Mouse (Mus musculus) B cell, adult 2 months (primary cell): ENCODE measurements around the gene Dhx15.

Source experiments
- DNase-seq, 2 experiments: peaks; one replicate each; pipeline ENCODE4 v3.0.0; 2022

Gene Dhx15

DNA sequence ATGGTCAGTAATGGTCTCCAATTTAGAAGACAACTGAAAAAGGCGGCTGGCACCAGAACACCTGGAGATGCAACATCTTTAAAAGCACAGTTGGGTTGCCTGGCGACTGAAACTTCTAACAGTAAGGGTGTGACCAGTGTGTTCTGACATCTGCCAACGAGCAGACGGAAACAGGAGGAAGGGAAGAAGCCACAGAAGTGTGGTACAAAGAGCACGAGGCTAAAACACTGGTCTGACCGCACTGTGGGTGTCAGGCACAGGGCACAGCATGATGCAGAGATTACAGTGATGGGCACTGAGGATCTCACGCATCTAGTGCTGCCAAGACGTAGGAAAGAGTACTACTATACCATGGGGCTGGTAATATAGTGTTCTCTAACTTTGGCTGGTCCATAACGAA lies 48.4 kb downstream of the Dhx15 start:
- DNase-seq: peak in 1 of 2 experiments; percentile 9

DNA sequence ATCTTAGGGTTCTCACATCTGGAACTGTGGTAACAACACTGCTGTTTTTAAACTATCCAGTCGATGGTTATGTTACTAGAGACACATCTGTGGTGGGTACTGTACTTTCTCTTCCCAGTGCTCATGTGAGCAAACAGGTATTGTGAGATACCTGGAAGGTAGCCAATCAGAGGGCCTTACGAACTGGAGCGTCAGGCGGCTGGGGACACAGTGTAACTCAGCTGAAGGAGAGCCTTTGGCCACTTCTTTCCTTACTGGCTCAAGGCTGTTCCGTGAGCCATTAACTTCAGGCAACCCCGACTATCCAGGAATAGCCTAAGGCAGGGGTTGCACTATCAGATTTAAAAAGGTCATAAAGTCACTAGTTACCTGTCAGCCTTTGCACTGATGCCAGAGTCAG lies 51.5 kb downstream of the Dhx15 start:
- no peak for DNase-seq

DNA sequence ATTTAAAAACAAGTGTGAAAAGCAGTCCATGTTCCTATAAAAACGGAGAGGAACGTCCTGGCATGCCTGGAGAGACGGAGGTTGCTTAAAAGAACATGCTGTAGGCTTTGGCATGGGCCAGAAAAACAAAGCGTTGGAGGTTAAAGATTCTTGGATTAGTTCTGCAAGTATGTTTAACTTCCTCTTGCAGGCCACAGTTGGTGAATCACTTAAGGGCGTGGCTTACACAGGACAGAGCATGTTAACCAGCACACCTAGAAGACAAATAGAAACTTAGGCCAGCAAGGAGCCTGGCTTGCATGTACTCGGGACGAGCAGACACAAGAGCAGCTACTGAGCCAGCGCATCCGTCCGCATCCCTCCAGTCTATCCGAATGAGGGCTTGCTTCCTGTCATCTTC lies 52.2 kb downstream of the Dhx15 start:
- peak in 1 of 2 experiments; percentile 16 for DNase-seq

DNA sequence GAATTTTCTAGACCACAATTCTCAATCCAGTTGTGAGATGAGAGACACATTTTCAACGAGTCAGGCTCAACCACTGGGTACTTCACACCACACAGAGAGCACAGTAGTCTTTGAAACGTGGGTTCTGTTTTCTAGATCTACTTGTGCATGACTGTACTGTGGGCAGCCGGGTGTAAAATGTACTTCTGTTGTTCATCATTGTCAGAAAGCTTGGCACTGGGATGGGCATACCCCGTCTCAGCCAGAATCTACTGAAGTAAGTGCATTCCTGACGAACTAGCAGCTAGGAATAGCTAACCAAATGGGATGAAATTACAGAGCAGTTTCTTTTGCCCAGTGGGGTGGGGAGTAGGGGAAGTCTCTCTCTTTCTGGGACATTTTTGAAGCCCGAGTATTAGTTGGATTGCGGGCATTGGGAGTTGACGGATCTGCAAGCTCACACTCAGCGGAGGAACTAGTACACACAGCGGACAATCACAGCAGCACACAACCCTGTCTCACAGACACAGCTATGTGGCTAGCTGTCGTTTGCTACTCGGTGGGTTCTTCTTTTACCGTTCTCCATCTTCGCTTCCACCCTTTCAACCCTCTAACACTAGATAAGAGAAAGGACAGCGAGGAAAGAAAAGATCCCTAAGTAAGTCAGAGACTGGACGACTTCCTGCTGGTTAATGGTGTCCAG lies 54.7 kb downstream of the Dhx15 start:
- no peak for DNase-seq

DNA sequence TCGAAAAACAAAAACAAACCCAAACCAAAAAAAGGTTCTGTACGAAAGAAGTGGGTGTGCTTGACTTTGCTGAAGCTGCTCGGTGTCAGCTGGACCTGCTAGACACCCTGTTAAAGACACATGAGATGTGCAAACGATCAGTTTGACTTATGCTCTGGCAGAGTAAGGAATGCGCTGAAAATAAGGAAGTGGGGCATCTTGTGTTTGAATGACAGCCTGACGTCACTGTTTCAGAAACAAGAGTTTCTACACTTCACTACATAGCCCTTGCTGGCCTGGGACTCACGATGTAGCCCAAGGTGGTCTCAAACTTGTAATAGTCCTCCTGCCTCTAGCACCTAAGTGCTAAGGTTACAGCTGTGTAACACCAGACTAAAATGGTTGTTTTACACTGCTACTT lies 57.5 kb downstream of the Dhx15 start:
- no peak for DNase-seq

DNA sequence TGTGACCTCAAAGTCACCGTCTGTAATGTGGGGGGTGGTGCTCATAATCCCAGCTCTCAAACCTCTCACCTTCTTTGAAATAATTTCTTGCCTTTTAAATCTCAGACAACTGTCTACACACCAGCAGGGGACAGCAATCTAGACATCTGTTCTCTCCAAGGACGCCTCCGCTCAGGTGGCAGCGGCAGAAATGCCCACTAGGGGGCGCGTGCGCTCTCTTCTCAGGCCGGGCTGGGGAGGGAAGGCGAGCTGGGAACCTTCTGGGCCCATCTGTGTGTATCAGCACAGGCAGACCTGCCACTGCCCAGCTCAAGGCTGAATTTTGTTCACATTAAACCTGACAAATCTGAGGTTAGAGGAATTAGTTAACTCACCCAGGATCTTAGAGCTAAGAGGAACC lies 58.2 kb downstream of the Dhx15 start:
- DNase-seq: peak; percentile 65 to 68

DNA sequence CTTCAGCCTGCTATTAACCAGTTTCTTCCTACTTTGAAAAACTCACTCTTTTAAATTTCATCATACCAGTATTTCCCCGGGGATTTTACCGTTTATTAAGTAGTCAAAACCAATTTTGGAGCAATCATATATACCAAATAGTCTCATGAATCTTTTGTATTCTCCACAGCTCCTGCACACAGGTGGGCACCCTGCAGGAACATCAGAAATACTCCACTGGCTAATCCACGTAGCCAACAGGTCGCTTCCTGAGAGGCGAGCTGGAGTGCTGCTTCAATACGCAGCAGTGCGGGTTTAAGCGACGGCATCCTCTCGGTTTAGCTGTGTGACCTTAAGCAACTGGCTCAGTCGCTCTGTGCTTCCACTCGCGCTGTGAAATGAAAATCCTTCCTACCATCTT lies 58.9 kb downstream of the Dhx15 start:
- no peak for DNase-seq

DNA sequence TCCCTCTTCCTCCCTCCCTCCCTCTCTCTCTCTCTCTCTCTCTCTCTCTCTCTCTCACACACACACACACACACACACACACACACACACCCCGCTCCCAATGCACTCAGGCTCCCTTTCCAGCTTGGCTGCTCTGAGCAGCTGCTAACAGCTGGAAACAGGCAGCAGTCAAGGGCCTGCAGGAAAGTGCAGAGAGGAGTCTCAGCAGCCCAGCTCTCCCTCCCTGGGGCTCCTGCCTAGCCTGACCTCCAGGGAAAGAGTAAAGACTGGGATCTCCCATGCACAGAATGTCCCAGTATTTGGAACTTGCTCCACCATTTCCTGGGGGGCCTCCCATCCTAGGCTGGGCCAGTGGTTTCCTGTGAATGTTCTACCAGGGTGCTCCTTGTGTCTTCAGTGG lies 59.8 kb downstream of the Dhx15 start:
- DNase-seq: no peak

DNA sequence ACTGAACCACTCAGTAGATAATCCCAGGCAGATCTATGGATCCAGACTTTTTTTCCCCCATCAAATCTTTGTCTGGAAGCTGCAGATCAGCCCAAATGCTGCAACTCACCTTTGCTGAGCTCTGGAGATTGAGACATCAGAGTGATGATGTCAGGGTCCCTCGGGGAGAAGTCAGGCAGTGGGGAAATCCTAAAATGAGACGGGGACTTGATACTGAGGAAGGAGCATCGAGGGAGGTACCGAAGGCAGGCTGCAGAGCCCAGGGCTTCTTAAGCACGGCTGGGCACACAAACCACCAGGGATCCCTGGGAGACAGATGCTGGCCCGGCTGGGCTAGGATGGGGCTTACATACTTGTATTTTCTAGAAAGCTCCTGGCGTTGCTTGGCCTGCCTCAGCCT lies 64.1 kb downstream of the Dhx15 start:
- DNase-seq: no peak

DNA sequence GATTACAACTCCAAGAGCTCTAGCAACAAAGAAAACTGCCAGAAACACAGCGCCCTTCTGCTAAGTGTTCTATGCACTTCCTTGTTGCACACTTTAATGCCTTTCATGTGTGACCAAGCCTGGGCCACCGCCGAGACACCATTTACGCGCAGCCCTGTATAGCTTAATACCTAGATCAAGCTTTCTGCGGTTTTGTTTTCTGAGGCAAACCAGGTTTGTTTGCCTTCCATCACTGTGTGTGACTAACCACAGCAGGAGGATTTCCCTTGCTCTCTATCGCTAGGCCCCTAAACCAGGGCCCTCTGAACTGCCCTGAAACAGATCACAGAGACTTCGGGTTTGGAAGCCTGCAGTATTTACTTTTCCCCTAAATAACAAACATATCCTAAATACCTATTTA lies 64.5 kb downstream of the Dhx15 start:
- no peak for DNase-seq

DNA sequence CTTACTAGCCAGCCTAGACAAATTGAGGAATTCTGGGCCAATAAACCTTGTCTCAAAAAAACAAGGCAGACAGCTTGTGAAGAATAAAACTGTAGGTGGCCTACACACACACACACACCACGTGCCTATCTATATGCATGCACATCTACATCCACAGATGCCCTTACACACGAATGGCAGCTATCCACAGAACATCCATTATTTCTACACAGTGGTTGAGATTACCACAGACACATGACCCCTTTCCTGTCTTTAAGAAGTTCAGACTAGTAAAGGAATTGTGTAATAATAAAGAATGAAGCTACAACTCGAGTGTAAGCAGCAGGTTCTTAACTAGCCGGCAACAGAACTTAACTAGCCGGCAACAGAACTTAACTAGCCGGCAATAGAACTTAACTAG lies 68.2 kb downstream of the Dhx15 start:
- no peak for DNase-seq

DNA sequence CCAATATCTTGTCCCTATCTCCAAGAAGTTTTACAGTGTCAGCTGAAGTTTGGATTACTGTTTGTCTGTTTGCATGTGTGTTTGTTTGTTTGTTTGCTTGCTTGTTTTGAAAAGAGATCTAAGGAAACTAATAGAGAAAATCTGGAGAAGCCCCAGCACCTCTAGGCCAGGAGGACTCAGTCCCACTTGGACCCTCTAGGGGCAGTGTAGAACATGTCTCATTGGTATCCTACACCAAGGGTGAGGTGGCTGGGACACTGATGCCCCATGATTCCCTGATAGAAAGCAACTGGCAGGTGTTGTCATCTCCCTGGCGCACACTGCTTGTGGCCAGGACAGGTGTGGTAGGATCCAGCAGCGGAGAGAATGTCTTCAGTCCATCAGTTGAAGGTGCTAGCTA lies 70.5 kb downstream of the Dhx15 start:
- DNase-seq: peak in 1 of 2 experiments; percentile 29

DNA sequence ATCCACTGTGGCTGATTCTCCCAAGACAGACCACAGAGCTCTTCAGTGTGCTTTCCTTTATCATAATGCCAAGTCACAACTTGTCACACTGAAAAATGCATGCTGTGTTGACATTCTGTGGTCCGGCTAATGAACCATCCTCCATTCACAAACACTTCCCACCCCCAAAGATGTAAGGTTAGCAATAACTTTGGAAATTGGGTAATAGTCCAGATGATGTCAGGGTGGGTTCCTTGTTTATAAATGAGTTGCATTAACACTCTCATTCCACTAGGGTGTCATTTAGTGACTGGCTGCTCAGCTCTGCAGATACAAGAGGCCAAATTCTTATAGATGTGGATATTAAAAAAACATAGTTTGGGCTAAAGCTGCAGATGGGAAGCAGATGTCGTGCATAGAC lies 71.1 kb downstream of the Dhx15 start:
- no peak for DNase-seq

DNA sequence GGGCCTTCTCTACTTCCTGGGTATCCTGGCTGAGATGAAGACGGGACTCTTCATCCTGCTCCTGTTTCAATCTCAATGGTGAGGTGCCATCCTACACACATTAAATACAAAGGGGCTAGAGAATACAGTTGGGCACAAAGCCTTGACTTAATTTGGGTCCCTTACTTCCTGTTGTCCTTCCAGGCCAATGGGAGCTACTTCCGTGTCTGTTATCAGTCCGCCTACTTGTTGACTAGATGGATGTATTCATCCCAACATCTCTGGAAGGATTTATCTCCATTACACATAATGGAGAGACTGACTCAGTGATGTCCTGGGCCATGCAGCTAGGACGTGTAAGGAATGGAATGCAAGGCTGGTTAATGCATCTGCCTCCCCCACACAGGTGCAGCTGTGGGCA lies 72.5 kb downstream of the Dhx15 start:
- no peak for DNase-seq

DNA sequence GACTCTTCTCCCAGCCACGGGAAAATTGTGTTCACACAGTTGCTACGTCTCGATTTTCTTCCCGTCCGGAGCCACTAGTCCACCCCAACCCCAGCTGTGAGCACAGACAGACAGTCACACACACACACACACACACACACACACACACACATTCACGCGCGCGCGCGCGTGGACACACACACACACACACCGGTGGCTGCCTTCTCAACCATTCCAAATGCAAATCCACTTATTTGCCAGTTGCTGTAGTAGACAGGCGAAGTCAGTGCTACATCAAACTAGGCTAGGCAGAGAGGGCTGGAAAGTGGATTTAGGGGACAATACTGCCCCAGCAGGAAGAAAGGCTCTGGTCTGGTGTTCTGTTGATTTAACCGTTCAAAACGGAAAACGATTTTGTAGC lies 73.9 kb downstream of the Dhx15 start:
- peak; percentile 33 to 36 for DNase-seq

DNA sequence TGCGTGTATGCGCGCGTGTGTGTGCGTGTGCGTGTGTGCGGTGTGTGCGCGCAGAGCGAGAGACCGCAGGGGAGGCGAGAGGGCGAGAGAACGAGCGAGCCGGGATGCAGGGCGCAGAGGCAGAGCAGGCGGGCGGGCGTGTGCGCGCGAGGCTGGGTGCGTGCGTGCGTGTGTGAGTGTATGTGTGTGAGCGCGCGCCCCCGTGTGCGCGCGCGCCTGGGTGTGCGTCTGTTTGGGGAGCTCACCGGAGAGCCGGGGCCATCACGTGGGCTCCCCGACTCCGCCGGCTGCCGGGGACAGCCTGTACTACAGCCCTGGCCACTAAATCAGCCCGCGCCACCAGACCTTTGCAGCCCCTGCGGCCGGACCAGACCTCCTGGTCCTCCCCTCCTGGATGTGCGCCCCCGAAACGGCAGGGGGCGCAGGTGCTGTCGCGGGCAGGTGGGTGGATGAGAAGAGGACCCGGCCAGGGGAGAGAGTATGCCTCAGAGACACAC lies 74.4 kb downstream of the Dhx15 start:
- DNase-seq: peak; percentile 59 to 64

DNA sequence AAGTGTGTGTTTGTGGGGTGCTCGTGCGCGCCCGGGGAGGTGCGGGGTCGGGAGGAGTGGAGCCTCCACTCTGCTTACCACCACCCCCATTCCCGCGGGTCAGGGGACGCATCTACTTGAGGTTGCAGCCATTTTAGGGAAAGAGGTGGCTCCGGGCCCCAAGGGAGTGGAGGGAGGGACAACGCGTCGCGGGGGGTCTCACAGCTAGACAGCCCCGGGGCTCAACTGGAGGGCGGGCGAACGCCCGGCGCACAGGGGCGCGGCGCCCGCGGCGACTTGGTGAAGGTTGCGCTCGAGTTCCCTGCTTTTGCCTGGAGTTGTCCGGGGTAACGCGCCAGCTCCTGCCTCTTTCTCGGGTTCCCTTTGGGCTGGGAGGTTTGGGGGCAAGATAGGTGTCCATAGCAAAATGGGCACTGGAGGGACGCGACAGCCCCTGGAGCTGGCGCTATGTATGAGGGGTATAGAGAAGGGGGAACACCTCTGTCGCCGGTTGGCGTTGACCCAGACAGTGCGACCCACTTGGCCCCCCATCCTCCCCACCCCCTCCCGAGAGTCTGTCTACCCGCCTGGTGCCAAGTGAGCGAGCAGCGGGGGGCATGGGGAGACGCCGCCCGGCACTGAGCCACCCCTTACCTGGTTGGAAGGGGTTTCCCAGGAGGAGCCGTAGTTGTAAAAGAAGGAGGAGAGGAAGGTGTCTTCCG lies 75.4 kb downstream of the Dhx15 start:
- DNase-seq: peak in 1 of 2 experiments; percentile 13

DNA sequence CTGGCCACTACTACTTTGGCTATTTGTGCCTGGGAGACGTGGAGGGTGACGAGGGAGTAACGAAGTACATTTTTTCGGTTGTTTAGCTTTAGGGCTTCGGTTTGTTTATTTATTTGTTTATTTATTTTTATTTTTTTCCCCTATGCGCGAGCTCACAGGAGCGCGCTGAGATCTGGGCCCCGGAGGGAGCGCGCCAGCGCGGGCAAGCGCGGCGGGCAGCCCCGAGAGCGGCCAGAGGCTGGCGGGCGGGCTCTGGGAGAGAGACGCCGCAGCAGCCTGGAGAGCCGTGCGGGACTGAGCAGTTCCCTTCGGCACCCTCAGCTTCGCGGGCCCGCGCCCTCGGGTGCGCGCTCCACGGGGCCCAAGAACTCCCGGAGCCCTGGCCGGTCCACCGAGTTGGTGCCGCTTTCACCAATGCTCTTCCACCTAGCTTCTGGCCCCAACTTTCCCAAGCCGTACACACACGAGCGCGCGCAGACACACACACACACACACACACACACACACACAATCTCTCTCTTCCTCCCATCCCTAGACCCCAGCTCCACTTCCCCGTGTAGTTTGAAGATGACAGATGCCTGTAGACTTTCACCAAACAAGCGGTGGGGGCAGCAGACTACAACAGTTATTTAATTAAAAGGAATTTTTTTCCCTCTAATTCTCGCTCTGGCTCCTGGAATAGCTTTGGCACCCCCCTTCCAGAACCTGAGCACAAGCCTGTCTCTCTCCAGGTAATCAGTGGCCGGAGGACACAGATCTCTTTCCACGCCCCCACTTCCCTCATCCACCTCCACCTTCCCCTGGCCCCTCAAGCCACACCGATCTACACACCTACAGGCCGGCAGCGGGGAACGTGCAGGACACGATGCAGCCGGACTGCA lies 76.2 kb downstream of the Dhx15 start:
- DNase-seq: peak; percentile 15 to 26

DNA sequence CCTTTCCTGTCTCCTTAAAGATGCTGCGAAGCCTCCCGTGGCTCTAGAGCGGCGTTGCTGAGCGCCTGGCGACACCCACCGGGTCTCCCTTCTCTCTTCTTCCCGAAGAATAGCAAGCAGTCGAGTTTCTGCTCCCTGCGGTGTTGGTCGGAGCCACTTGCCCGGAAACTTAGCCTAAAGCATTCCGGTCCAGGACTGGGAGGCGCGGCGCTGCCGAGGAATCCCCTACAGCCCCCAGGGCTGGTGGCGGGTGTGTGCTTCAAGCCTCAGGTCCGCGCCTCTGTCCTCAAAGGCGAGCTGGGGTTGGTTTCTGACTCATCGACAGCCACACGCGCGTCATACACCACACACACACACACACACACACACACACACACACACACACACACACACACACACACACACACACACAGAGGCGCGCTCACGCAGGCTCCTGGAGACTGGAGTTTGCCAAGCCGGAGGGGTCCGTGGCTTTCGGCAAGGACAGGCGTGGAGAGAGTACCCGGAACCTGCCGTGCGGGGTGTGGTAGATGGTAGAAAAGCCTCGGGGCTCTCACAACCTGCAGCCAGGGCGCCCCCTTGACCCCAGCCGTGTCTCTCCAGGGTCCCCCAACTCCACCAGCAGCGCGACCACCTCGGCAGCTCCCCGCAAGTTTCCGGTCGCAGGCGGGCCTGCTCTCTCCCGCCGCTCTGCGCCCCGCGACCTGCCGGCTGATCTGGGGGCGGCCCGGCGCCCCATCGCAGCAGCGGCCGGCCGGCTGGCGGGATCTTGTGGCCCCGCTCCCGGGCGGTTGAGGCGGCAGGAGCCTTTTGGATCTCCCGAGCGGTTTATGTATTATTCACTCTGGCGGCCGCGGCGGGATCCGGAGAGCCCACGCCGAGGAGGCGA lies 77.1 kb downstream of the Dhx15 start:
- peak; percentile 21 to 33 for DNase-seq

DNA sequence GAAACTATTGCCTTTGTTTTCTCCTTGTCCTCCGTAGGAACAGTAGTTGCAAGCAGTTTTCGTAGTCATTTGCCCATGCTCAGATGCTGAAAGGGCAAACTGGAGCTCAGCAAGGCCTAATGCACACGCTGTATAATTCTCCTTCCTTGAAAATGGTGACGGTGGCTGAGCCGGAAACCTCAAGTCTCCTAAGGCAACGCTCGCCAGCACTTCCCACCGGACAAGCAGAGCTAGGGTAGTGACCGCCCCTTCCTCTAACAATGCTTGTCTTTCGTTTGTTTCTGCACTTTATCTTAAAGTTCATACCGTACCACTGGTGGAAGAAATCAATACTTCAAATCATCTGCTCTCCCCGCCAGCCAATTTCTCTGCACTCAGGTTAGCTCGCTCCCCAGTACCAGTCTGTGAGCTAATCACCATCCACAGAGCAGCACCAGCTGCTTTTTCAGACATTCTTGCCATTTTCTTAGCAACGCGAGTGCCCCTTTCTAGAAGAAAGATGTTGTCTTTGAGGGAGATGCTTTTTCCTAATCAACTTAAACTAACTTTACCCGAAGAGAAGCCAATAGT lies 78.0 kb downstream of the Dhx15 start:
- DNase-seq: no peak

DNA sequence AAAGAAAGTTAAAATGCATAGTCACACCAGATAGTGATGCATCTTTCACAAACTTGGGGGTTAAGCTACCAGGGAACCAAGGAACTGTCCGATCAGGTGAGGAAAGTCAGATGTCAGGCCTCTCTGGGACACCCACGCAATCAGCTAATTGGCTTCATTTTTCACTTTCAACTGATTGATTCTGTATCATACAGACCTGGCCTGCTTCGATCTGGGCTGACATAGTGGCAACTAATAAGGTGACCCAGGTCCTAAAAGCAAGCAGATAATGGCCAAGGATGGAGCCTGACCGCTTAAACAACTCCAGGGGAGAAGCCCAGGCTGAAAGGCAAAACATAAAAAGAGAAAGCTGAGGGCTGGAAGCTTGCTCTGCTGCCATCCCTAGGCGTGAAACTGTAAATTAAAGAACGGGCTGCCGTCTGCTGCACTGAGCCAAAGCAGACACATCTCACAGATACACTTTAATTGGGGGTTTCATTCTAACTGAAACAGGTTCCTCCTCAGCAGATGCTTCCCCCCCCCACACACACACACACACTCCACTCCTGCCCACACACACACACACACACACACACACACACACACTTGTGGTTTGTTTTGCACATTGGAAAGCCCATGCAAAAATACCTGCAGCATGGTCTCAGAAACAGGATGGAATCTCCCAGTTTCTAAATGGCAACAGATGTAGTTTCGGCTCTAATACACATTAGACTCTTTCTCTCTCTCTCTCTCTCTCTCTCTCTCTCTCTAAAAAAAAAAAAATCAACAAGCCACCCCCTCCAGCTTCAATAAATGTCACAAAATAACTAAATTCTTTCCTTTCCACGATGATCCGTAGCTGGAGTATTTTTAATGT lies 79.3 kb downstream of the Dhx15 start:
- DNase-seq: no peak
